Mouse (Mus musculus): Measurements from ENCODE around the gene Gm11437. TPM values are rescaled to one million over a fixed set of nuclear protein-coding genes. Genes with fewer than 3 reads are reported as not detected.

Gm11437 gene
- polyA plus RNA-seq (2014; fragmentation: Nextera tagmentation; extraction: Ambion mirVana), result 0.17 TPM in 1 of 2 replicates, not detected in the other

DNA sequence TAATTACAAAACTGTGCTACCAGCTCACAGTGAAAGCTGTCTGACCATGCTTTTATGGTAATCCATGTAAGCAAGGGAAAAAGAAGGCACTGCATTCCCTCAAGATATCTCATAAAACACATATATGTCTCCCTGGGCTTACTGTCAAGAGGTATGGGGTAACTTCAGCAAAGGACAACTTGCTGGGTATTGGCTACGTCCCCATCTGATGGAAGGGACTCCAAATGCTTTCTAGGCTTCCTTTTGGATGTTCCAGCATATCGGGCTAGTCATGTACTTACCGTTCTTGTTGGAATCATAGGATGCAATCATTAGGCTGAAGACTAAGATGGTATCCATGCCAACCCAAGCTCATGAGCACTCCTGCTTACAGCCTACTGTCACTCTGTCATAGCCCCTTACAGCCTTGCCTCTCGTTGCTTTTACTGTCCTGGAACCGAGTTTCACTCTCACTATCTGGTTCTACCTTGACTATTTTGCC lies at the start of gene Gm11437:
TSS of gene Gm11437 (minus strand) at position 431 of the 481 bp plus-strand sequence.
- DNase-seq (ENCODE audit: low spot score), result no peak
- Histone ChIP-seq H3K4me2 (replicated peaks) (no peak within 1 kb of the TSS), H3K27ac (no peak within 1 kb of the TSS), H3K36me3 (replicated peaks; ENCODE audit: control insufficient read depth, insufficient read depth) (no peaks in the 10 kb centered on the region), H3K9me3 (ENCODE audit: control insufficient read depth, low read length) (no peaks in the 10 kb centered on the region), H3K9ac (no peak within 1 kb of the TSS), H3K27me3 (ENCODE audit: control insufficient read depth, insufficient read depth, low read length) (no peaks in the 10 kb centered on the region), H3K4me1 (replicated peaks; ENCODE audit: control insufficient read depth, insufficient read depth, low read length) (no peaks in the 10 kb centered on the region), H3K4me3 (replicated peaks; ENCODE audit: low read length) (no peak within 1 kb of the TSS)
- whole genome bisulfite sequencing, result 88% methylated on average over 5 of the region's 5 CpGs
- no peak for ATAC-seq (ENCODE audit: low FRiP score)

DNA sequence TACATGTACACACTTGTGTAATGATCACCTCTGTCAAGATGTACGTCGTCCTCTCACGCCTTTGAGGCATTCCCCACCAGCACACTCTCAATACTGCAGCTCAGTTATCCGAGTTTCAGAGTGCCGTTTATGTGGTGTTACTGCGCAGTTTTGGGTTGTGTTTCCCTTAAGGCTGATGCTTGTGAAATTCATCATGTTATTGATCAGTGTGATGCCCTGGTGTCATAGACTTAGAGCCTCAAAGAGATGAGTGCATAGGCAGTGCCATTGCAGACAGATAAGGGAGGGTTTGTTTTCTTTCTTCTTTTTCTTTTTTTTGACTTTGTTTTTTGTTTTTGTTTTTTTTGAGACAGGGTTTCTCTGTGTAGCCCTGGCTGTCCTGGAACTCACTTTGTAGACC lies 43.6 kb upstream of the Gm11437 start:
- 95% methylated on average over 6 of the region's 6 CpGs for WGBS
- no peak overlapping the region for H3K4me2 ChIP-seq (replicated peaks)
- no peaks in the 10 kb centered on the region for H3K9me3 ChIP-seq (ENCODE audit: control insufficient read depth, low read length)
- H3K36me3 ChIP-seq (replicated peaks; ENCODE audit: control insufficient read depth, insufficient read depth), result 0 out of 2 replicates have a peak, but pooled peaks cover 2% of the 10 kb centered on the region
- DNase-seq (ENCODE audit: low spot score) (no peak), ATAC-seq (ENCODE audit: low FRiP score) (no peak)
- no peak overlapping the region for H3K27ac ChIP-seq
- H3K9ac ChIP-seq, result no peak overlapping the region
- H3K4me3 ChIP-seq (replicated peaks; ENCODE audit: low read length), result no peak overlapping the region
- H3K27me3 ChIP-seq (ENCODE audit: control insufficient read depth, insufficient read depth, low read length), result no peaks in the 10 kb centered on the region
- H3K4me1 ChIP-seq (replicated peaks; ENCODE audit: control insufficient read depth, insufficient read depth, low read length), result no peaks in the 10 kb centered on the region

DNA sequence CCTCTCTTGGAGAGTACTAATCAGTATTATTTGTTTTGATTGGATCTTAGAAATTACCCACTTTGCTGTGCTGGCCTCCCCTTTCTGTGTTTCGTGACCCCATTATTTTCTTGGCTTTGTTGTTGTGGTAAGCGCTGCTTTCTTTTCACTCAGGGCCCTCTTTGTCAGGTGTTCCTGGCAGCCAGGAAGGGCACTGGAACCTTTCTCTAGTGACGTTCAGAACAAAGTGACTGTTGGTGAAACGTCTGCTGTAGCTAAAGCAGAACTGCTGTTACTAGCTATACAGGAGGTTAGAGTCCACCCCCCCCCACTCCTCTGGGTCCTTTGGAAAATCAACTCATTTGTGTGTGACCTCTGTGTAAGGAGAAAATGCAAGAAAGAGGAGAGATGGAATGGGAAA lies 38.5 kb upstream of the Gm11437 start:
- no peaks in the 10 kb centered on the region for H3K36me3 ChIP-seq (replicated peaks; ENCODE audit: control insufficient read depth, insufficient read depth)
- H3K4me3 ChIP-seq (replicated peaks; ENCODE audit: low read length), result no peak overlapping the region
- H3K27me3 ChIP-seq (ENCODE audit: control insufficient read depth, insufficient read depth, low read length), result no peaks in the 10 kb centered on the region
- H3K9me3 ChIP-seq (ENCODE audit: control insufficient read depth, low read length), result no peaks in the 10 kb centered on the region
- ATAC-seq (ENCODE audit: low FRiP score) (no peak), DNase-seq (ENCODE audit: low spot score) (no peak)
- no peak overlapping the region for H3K4me2 ChIP-seq (replicated peaks)
- 51% methylated on average over 4 of the region's 4 CpGs for WGBS
- H3K27ac ChIP-seq, result no peak overlapping the region
- no peaks in the 10 kb centered on the region for H3K4me1 ChIP-seq (replicated peaks; ENCODE audit: control insufficient read depth, insufficient read depth, low read length)
- H3K9ac ChIP-seq, result no peak overlapping the region

DNA sequence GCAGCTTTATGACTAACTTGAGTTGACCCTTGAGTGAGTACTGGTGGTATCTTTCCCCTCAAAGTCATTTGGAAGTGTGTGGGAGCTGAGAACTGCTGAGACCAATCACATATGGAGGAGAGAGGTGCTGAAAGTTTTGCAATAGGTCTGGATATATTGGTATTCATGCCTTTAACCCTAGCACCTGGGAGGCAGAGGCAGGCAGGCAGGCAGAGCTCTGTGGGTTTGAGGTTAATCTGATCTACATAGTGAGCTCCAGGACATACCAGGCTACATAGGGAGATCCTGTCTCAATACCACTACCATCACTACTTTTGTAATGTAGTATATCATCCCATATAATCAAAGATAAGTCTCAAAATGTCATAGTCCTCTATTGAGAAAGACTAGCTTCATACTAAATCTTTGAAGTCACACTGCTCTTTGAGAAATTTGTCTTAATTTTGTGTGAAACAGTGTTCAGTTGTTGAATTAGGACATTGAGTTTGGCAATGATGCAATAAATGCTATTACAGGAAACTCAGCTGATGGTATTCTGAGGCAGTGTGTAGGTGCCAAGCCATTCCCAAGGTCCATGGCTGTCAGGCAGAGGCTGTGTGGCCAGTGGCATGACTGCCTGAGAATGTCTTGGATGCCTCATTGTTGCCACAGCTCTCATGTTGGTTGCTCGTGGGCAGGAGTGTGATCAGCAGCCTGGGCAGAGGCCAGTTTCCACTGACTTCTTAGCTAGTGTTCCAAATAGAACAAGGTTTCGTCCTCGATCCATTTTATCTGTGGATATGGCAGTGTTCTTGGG lies 30.5 kb upstream of the Gm11437 start:
- Histone ChIP-seq H3K9me3 (ENCODE audit: control insufficient read depth, low read length) (no peaks in the 10 kb centered on the region), H3K4me3 (replicated peaks; ENCODE audit: low read length) (no peak overlapping the region), H3K36me3 (replicated peaks; ENCODE audit: control insufficient read depth, insufficient read depth) (peaks cover 10% of the 10 kb centered on the region), H3K27me3 (ENCODE audit: control insufficient read depth, insufficient read depth, low read length) (no peaks in the 10 kb centered on the region), H3K4me2 (replicated peaks) (no peak overlapping the region), H3K9ac (no peak overlapping the region), H3K27ac (no peak overlapping the region), H3K4me1 (replicated peaks; ENCODE audit: control insufficient read depth, insufficient read depth, low read length) (no peaks in the 10 kb centered on the region)
- 94% methylated on average over 3 of the region's 3 CpGs for WGBS
- DNase-seq (ENCODE audit: low spot score), result no peak
- ATAC-seq (ENCODE audit: low FRiP score), result no peak

DNA sequence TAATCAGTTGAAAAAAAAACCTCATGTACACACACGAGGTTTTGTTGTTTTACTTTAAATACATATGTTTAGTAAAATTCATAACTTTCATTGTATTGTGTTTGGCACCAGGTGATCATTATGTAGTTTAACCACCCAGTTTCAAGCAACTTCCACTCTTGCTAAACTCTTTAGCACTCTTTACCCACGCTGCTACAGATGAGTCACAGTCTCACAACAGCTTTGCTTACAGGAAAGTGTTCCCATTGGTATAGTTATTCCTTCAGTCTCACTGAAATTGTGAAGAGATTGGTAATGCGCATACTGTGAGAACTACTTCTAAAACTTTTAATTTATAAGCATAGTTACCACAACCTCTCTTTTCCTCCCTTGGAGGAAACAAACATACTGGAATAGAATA lies 27.5 kb upstream of the Gm11437 start:
- WGBS, result 95% methylated on average over 3 of the region's 3 CpGs
- DNase-seq (ENCODE audit: low spot score) (no peak), ATAC-seq (ENCODE audit: low FRiP score) (no peak)
- Histone ChIP-seq H3K36me3 (replicated peaks; ENCODE audit: control insufficient read depth, insufficient read depth) (peaks cover 10% of the 10 kb centered on the region), H3K9me3 (ENCODE audit: control insufficient read depth, low read length) (no peaks in the 10 kb centered on the region), H3K27me3 (ENCODE audit: control insufficient read depth, insufficient read depth, low read length) (no peaks in the 10 kb centered on the region), H3K9ac (no peak overlapping the region), H3K4me1 (replicated peaks; ENCODE audit: control insufficient read depth, insufficient read depth, low read length) (no peaks in the 10 kb centered on the region), H3K4me3 (replicated peaks; ENCODE audit: low read length) (no peak overlapping the region), H3K27ac (no peak overlapping the region), H3K4me2 (replicated peaks) (no peak overlapping the region)

DNA sequence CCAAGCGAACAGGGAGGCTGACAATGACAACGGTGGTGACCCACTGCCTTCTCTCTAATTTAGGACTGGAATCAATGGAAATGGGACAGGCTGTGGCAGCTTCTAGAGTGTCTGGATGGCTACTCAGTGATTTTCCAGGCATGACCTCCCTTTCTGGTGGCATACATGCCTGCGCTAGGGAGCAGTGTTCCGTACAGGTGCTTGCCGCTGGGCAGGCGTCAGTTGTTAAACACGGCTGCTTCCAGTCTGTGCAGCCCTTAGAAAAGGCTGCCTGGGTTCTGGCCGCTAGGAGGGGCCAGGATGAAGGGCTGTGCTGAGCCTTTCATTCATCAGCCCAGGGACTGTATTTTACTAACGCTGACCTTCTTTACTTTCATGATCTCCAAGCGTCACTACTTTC lies 26.0 kb upstream of the Gm11437 start:
- peaks cover 10% of the 10 kb centered on the region for H3K36me3 ChIP-seq (replicated peaks; ENCODE audit: control insufficient read depth, insufficient read depth)
- ATAC-seq (ENCODE audit: low FRiP score) (no peak), DNase-seq (ENCODE audit: low spot score) (no peak)
- no peaks in the 10 kb centered on the region for H3K4me1 ChIP-seq (replicated peaks; ENCODE audit: control insufficient read depth, insufficient read depth, low read length)
- H3K9me3 ChIP-seq (ENCODE audit: control insufficient read depth, low read length), result no peaks in the 10 kb centered on the region
- no peak overlapping the region for H3K4me3 ChIP-seq (replicated peaks; ENCODE audit: low read length)
- no peak overlapping the region for H3K4me2 ChIP-seq (replicated peaks)
- H3K27ac ChIP-seq, result no peak overlapping the region
- H3K27me3 ChIP-seq (ENCODE audit: control insufficient read depth, insufficient read depth, low read length), result no peaks in the 10 kb centered on the region
- WGBS, result 69% methylated on average over 10 of the region's 10 CpGs
- no peak overlapping the region for H3K9ac ChIP-seq

DNA sequence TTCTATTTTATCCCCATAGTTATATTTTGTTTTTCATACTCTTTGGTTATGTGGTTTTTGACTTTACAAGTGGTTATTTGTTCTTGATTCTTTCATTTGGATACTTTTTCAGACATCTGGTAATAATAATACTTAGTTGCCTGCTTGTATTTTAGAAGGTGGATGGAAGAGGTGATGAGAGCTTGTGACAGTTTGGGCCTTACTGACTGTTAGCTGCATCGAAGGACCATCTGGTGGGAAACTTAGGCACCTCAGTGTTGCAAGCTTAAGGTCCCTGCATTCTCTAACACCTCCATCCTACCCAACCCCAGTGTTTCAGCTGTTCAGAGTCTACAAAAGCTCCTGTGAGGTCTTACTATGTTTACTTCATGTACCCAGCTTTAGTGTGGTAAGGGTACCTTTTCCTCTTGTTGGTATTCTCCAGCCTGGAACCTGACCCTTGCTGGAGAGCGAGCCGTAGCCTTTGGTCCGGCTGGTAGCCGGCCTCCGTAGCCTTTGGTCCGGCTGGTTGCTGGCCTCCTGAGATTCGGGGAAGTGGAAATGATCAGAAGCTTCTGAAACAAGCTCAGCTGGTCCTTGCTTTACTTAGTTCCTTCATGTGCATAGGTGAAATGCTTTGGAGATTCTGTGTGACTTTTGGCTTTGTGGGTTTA lies 23.4 kb upstream of the Gm11437 start:
- no peak overlapping the region for H3K27ac ChIP-seq
- ATAC-seq (ENCODE audit: low FRiP score) (no peak), DNase-seq (ENCODE audit: low spot score) (no peak)
- no peaks in the 10 kb centered on the region for H3K27me3 ChIP-seq (ENCODE audit: control insufficient read depth, insufficient read depth, low read length)
- no peaks in the 10 kb centered on the region for H3K4me1 ChIP-seq (replicated peaks; ENCODE audit: control insufficient read depth, insufficient read depth, low read length)
- no peak overlapping the region for H3K9ac ChIP-seq
- WGBS, result 91% methylated on average over 8 of the region's 8 CpGs
- H3K36me3 ChIP-seq (replicated peaks; ENCODE audit: control insufficient read depth, insufficient read depth), result peaks cover 4% of the 10 kb centered on the region
- H3K9me3 ChIP-seq (ENCODE audit: control insufficient read depth, low read length), result no peaks in the 10 kb centered on the region
- H3K4me2 ChIP-seq (replicated peaks), result no peak overlapping the region
- no peak overlapping the region for H3K4me3 ChIP-seq (replicated peaks; ENCODE audit: low read length)

DNA sequence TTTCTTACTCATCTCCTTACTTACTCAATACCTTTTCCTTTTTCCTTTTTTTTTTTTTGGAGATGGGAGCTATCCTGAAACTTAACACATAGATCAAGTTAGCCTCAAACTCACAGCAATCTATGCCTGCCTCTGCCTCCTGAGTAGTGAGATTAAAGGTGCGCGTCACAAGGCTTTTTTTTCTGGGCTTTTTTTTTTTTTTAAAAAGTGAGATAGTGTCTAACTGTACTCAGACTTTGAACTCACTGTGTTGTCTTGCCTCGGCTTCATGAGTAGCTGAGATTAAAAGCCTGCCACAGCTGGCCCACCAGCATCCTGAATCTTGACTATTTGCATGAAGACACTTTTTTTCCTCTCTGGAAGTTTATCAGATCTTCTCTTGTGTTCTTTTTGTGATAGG lies 21.3 kb upstream of the Gm11437 start:
- 83% methylated on average over 3 of the region's 3 CpGs for WGBS
- Histone ChIP-seq H3K4me3 (replicated peaks; ENCODE audit: low read length) (no peak overlapping the region), H3K27ac (no peak overlapping the region), H3K36me3 (replicated peaks; ENCODE audit: control insufficient read depth, insufficient read depth) (no peaks in the 10 kb centered on the region), H3K4me2 (replicated peaks) (no peak overlapping the region), H3K27me3 (ENCODE audit: control insufficient read depth, insufficient read depth, low read length) (no peaks in the 10 kb centered on the region), H3K4me1 (replicated peaks; ENCODE audit: control insufficient read depth, insufficient read depth, low read length) (no peaks in the 10 kb centered on the region), H3K9ac (no peak overlapping the region), H3K9me3 (ENCODE audit: control insufficient read depth, low read length) (no peaks in the 10 kb centered on the region)
- ATAC-seq (ENCODE audit: low FRiP score) (no peak), DNase-seq (ENCODE audit: low spot score) (no peak)

DNA sequence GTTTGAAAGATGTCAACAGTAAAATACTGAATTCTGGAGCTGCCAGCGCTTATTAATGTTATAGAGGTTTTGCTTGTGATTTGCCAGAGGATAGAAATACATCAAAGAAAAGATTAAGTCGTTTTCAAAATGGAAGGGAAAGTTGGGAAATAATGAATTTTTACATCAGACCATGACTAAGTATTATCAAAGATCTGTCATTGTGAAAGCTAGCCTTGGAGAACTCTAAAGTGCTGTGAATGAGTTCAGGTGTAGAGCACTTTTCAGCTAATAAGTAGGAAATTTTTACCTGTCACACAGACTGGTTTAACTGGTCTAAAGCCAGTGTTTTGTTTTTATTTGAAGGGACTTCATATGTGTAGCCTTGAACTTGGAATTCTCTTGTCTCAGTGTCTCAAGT lies 14.0 kb upstream of the Gm11437 start:
- Histone ChIP-seq H3K36me3 (replicated peaks; ENCODE audit: control insufficient read depth, insufficient read depth) (no peaks in the 10 kb centered on the region), H3K9me3 (ENCODE audit: control insufficient read depth, low read length) (no peaks in the 10 kb centered on the region), H3K4me2 (replicated peaks) (peak overlapping the region; percentile 69), H3K27me3 (ENCODE audit: control insufficient read depth, insufficient read depth, low read length) (no peaks in the 10 kb centered on the region), H3K4me1 (replicated peaks; ENCODE audit: control insufficient read depth, insufficient read depth, low read length) (peaks cover 21% of the 10 kb centered on the region), H3K27ac (no peak overlapping the region), H3K4me3 (replicated peaks; ENCODE audit: low read length) (peak overlapping the region; percentile 82; the same call in 1 of the 2 replicates), H3K9ac (peak overlapping the region; percentile 85)
- no peak for ATAC-seq (ENCODE audit: low FRiP score)
- 70% methylated on average over 2 of the region's 2 CpGs for WGBS
- no peak for DNase-seq (ENCODE audit: low spot score)

All from hindbrain, embryonic 14.5 days (tissue).